Mouse (Mus musculus): ENCODE results near the gene Gm20696. TPM values are rescaled to one million over a fixed set of nuclear protein-coding genes. Genes with fewer than 3 reads are reported as not detected.

The Gm20696 gene
- polyA plus RNA-seq, 1 experiment from 2014 or later = 0.03 TPM

- Histone ChIP-seq H3K4me3 (ENCODE audit: inconsistent target) (no peak overlapping the region), H3K36me3 (ENCODE audit: inconsistent target) (no peaks in the 10 kb centered on the region), H3K79me2 (ENCODE audit: inconsistent target) (no peaks in the 10 kb centered on the region), H3K27ac (no peak overlapping the region)
- WGBS (ENCODE audit: missing documents) = 23% methylated on average over 3 of the region's 3 CpGs
Measured at GRCm38 (mm10) chr6:99467831-99468230, 198.8 kb downstream of the Gm20696 start.

- WGBS (ENCODE audit: missing documents) = 90% methylated on average over 8 of the region's 8 CpGs
- no peaks in the 10 kb centered on the region for H3K79me2 ChIP-seq (ENCODE audit: inconsistent target)
- H3K36me3 ChIP-seq (ENCODE audit: inconsistent target) = no peaks in the 10 kb centered on the region
- H3K4me3 ChIP-seq (ENCODE audit: inconsistent target) = no peak overlapping the region
- H3K27ac ChIP-seq = no peak overlapping the region
Measured at GRCm38 (mm10) chr6:99467109-99467508, 199.5 kb downstream of the Gm20696 start.

- no peaks in the 10 kb centered on the region for H3K36me3 ChIP-seq (ENCODE audit: inconsistent target)
- 78% methylated on average over 8 of the region's 8 CpGs for WGBS (ENCODE audit: missing documents)
Measured at GRCm38 (mm10) chr6:99466354-99466753, 200.2 kb downstream of the Gm20696 start.

GRCm38 (mm10) chr6:99464449-99464848, 202.1 kb downstream of the Gm20696 start:
- Histone ChIP-seq H3K79me2 (ENCODE audit: inconsistent target) (no peaks in the 10 kb centered on the region), H3K4me3 (ENCODE audit: inconsistent target) (no peak overlapping the region), H3K27ac (no peak overlapping the region), H3K36me3 (ENCODE audit: inconsistent target) (no peaks in the 10 kb centered on the region)
- WGBS (ENCODE audit: missing documents) = 85% methylated on average over 4 of the region's 4 CpGs

More at GRCm38 (mm10) chr6:99466354-99466753, 200.2 kb downstream of the Gm20696 start:
- Histone ChIP-seq H3K79me2 (ENCODE audit: inconsistent target) (no peaks in the 10 kb centered on the region), H3K27ac (no peak overlapping the region), H3K4me3 (ENCODE audit: inconsistent target) (no peak overlapping the region)

- H3K27ac ChIP-seq = no peak overlapping the region
- no peak overlapping the region for H3K4me3 ChIP-seq (ENCODE audit: inconsistent target)
- 100% methylated on average over 4 of the region's 7 CpGs for WGBS (ENCODE audit: missing documents)
- H3K36me3 ChIP-seq (ENCODE audit: inconsistent target) = no peaks in the 10 kb centered on the region
- no peaks in the 10 kb centered on the region for H3K79me2 ChIP-seq (ENCODE audit: inconsistent target)
Measured at GRCm38 (mm10) chr6:99463906-99464305, 202.7 kb downstream of the Gm20696 start.

- Histone ChIP-seq H3K4me3 (ENCODE audit: inconsistent target) (no peak overlapping the region), H3K36me3 (ENCODE audit: inconsistent target) (no peaks in the 10 kb centered on the region), H3K27ac (no peak overlapping the region), H3K79me2 (ENCODE audit: inconsistent target) (no peaks in the 10 kb centered on the region)
- WGBS (ENCODE audit: missing documents) = 98% methylated on average over 4 of the region's 4 CpGs
Measured at GRCm38 (mm10) chr6:99458775-99459174, 207.8 kb downstream of the Gm20696 start.

GRCm38 (mm10) chr6:99453763-99454520, 212.7 kb downstream of the Gm20696 start:
- Histone ChIP-seq H3K79me2 (ENCODE audit: inconsistent target) (no peaks in the 10 kb centered on the region), H3K4me3 (ENCODE audit: inconsistent target) (no peak overlapping the region), H3K27ac (no peak overlapping the region), H3K36me3 (ENCODE audit: inconsistent target) (no peaks in the 10 kb centered on the region)
- 92% methylated on average over 7 of the region's 7 CpGs for WGBS (ENCODE audit: missing documents)

- Histone ChIP-seq H3K79me2 (ENCODE audit: inconsistent target) (no peaks in the 10 kb centered on the region), H3K36me3 (ENCODE audit: inconsistent target) (no peaks in the 10 kb centered on the region)
Measured at GRCm38 (mm10) chr6:99452638-99453185, 213.9 kb downstream of the Gm20696 start.

GRCm38 (mm10) chr6:99451479-99451878, 215.1 kb downstream of the Gm20696 start:
- Histone ChIP-seq H3K36me3 (ENCODE audit: inconsistent target) (no peaks in the 10 kb centered on the region), H3K27ac (no peak overlapping the region), H3K79me2 (ENCODE audit: inconsistent target) (no peaks in the 10 kb centered on the region), H3K4me3 (ENCODE audit: inconsistent target) (no peak overlapping the region)
- WGBS (ENCODE audit: missing documents) = 53% methylated on average over 11 of the region's 11 CpGs

More at GRCm38 (mm10) chr6:99452638-99453185, 213.9 kb downstream of the Gm20696 start:
- Histone ChIP-seq H3K4me3 (ENCODE audit: inconsistent target) (no peak overlapping the region), H3K27ac (no peak overlapping the region)
- WGBS (ENCODE audit: missing documents) = 69% methylated on average over 2 of the region's 2 CpGs

GRCm38 (mm10) chr6:99447447-99447846, 219.2 kb downstream of the Gm20696 start:
- Histone ChIP-seq H3K79me2 (ENCODE audit: inconsistent target) (no peaks in the 10 kb centered on the region), H3K4me3 (ENCODE audit: inconsistent target) (no peak overlapping the region), H3K36me3 (ENCODE audit: inconsistent target) (no peaks in the 10 kb centered on the region), H3K27ac (no peak overlapping the region)
- WGBS (ENCODE audit: missing documents) = 93% methylated on average over 4 of the region's 4 CpGs

- H3K36me3 ChIP-seq (ENCODE audit: inconsistent target) = no peaks in the 10 kb centered on the region
- no peak overlapping the region for H3K4me3 ChIP-seq (ENCODE audit: inconsistent target)
- H3K79me2 ChIP-seq (ENCODE audit: inconsistent target) = no peaks in the 10 kb centered on the region
- H3K27ac ChIP-seq = no peak overlapping the region
- WGBS (ENCODE audit: missing documents) = 91% methylated on average over 12 of the region's 12 CpGs
Measured at GRCm38 (mm10) chr6:99446801-99447415, 219.7 kb downstream of the Gm20696 start.

GRCm38 (mm10) chr6:99443460-99443859, 223.1 kb downstream of the Gm20696 start:
- Histone ChIP-seq H3K4me3 (ENCODE audit: inconsistent target) (no peak overlapping the region), H3K36me3 (ENCODE audit: inconsistent target) (no peaks in the 10 kb centered on the region), H3K27ac (peak overlapping the region; percentile 65), H3K79me2 (ENCODE audit: inconsistent target) (peaks cover 7% of the 10 kb centered on the region; the same call in 1 of the 2 replicates)
- WGBS (ENCODE audit: missing documents) = 34% methylated on average over 5 of the region's 5 CpGs

GRCm38 (mm10) chr6:99441100-99441499, 225.5 kb downstream of the Gm20696 start:
- Histone ChIP-seq H3K79me2 (ENCODE audit: inconsistent target) (peaks cover 7% of the 10 kb centered on the region; the same call in 1 of the 2 replicates), H3K27ac (no peak overlapping the region), H3K4me3 (ENCODE audit: inconsistent target) (no peak overlapping the region), H3K36me3 (ENCODE audit: inconsistent target) (no peaks in the 10 kb centered on the region)
- 71% methylated on average over 7 of the region's 7 CpGs for WGBS (ENCODE audit: missing documents)

- 77% methylated on average over 2 of the region's 2 CpGs for WGBS (ENCODE audit: missing documents)
- peak overlapping the region; percentile 92 for H3K27ac ChIP-seq
- no peaks in the 10 kb centered on the region for H3K36me3 ChIP-seq (ENCODE audit: inconsistent target)
- H3K79me2 ChIP-seq (ENCODE audit: inconsistent target) = peaks cover 7% of the 10 kb centered on the region; the same call in 1 of the 2 replicates
- no peak overlapping the region for H3K4me3 ChIP-seq (ENCODE audit: inconsistent target)
Measured at GRCm38 (mm10) chr6:99440606-99441005, 226.0 kb downstream of the Gm20696 start.

- WGBS (ENCODE audit: missing documents) = 28% methylated on average over 9 of the region's 9 CpGs
Measured at GRCm38 (mm10) chr6:99439878-99440361, 226.7 kb downstream of the Gm20696 start.

More at GRCm38 (mm10) chr6:99439878-99440361, 226.7 kb downstream of the Gm20696 start:
- Histone ChIP-seq H3K36me3 (ENCODE audit: inconsistent target) (no peaks in the 10 kb centered on the region), H3K27ac (peak overlapping the region; percentile 92), H3K4me3 (ENCODE audit: inconsistent target) (no peak overlapping the region), H3K79me2 (ENCODE audit: inconsistent target) (peaks cover 7% of the 10 kb centered on the region; the same call in 1 of the 2 replicates)
